9 mouse cellular contexts compared by ENCODE assay signal in genomic region chr9:34558291-34558899, GRCm38 (mm10).
DNase-seq lines count a peak whose midpoint lies in the region; ATAC-seq and TF ChIP-seq lines count a peak whose summit lies in the region.
"Had no signal": no experiment of that assay in that cellular context is flagged by ENCODE, and none has a peak within 500 bp of the region (broad histone marks: within the 10 kb centered on the region; RNA-seq: fewer than 3 reads in every experiment).

No protein-coding gene starts in this region.

- no peaks in the 10 kb centered on the region for H3K36me3 ChIP-seq in forebrain, embryonic 14.5 days (ENCODE audit: control insufficient read depth, insufficient read depth, low read length)
- H3K36me3 ChIP-seq in limb, embryonic 15.5 days: no peaks in the 10 kb centered on the region
- H3K36me3 ChIP-seq: heart, embryonic 15.5 days had no signal

- intact Hi-C loops in gastrocnemius, adult 2 months (cut with DNase I): no loop called here

- peak overlapping the region; percentile 58; the same call in 1 of the 2 replicates for H3K27ac ChIP-seq in forebrain, embryonic 14.5 days (ENCODE audit: low read depth, low read length)
- peak overlapping the region; percentile 14; the same call in 1 of the 2 replicates for H3K27ac ChIP-seq in limb, embryonic 15.5 days
- no peak overlapping the region for H3K27ac ChIP-seq in gastrocnemius, adult 2 months
- H3K27ac ChIP-seq: heart, embryonic 15.5 days had no signal

- no peak overlapping the region for H3K4me3 ChIP-seq in forebrain, embryonic 14.5 days (ENCODE audit: low read depth, low read length)
- H3K4me3 ChIP-seq in limb, embryonic 15.5 days: no peak overlapping the region
- no peak overlapping the region for H3K4me3 ChIP-seq in gastrocnemius, adult 2 months
- H3K4me3 ChIP-seq: heart, embryonic 15.5 days; megakaryocyte, embryonic 14.5 days had no signal

- ATAC-seq in forebrain, embryonic 14.5 days: peak; percentile 87
- no peak for ATAC-seq in limb, embryonic 15.5 days (ENCODE audit: insufficient number of reproducible peaks, low FRiP score, low TSS enrichment, low read depth)
- ATAC-seq in granulocyte monocyte progenitor cell, adult 5-6 weeks (replicated peaks; ENCODE audit: poor library complexity, severe bottlenecking): no peak

- WGBS in forebrain, embryonic 14.5 days: 4% methylated on average over 8 of the region's 8 CpGs
- 36% methylated on average over 8 of the region's 8 CpGs for WGBS in limb, embryonic 15.5 days

- no peaks in the 10 kb centered on the region; the same call in 1 of the 2 replicates for H3K27me3 ChIP-seq in forebrain, embryonic 14.5 days (replicated peaks; ENCODE audit: control insufficient read depth, insufficient read depth, low read length)
- no peaks in the 10 kb centered on the region for H3K27me3 ChIP-seq in limb, embryonic 15.5 days
- H3K27me3 ChIP-seq: megakaryocyte, embryonic 14.5 days had no signal

- peak overlapping the region; percentile 29 for H3K4me2 ChIP-seq in forebrain, embryonic 14.5 days (ENCODE audit: low read length)
- 0 out of 2 replicates have a peak overlapping the region, but pooled peaks have one; percentile 17 for H3K4me2 ChIP-seq in limb, embryonic 15.5 days
- H3K4me2 ChIP-seq: heart, embryonic 15.5 days had no signal

- peaks cover 26% of the 10 kb centered on the region for H3K4me1 ChIP-seq in forebrain, embryonic 14.5 days (ENCODE audit: control insufficient read depth, insufficient read depth, low read length)
- peaks cover 13% of the 10 kb centered on the region for H3K4me1 ChIP-seq in limb, embryonic 15.5 days
- H3K4me1 ChIP-seq: heart, embryonic 15.5 days; megakaryocyte, embryonic 14.5 days had no signal

- TF ChIP-seq CTCF in gastrocnemius, adult 2 months (IDR thresholded peaks at IDR 0.05): no peak

- peak; percentile 22 for DNase-seq in adipocyte (ENCODE audit: low spot score)
- DNase-seq in cerebellum, adult 11-12 months: peak; percentile 82
- peak; percentile 85 for DNase-seq in forebrain, embryonic 14.5 days (ENCODE audit: low spot score)
- DNase-seq in gastrocnemius, adult 2 months: no peak
- DNase-seq in testis, postnatal 14 days (ENCODE audit: low spot score): no peak

- H3K9me3 ChIP-seq in forebrain, embryonic 14.5 days (replicated peaks; ENCODE audit: control insufficient read depth, low read length): no peaks in the 10 kb centered on the region
- H3K9me3 ChIP-seq in limb, embryonic 15.5 days: no peaks in the 10 kb centered on the region
- H3K9me3 ChIP-seq: heart, embryonic 15.5 days had no signal

- H3K9ac ChIP-seq in forebrain, embryonic 14.5 days (ENCODE audit: low read length): no peak overlapping the region
- no peak overlapping the region for H3K9ac ChIP-seq in limb, embryonic 15.5 days
- H3K9ac ChIP-seq: heart, embryonic 15.5 days had no signal

Comparison
In these comparisons a context has a peak if more than half of its experiments do, and no peak if none do; other contexts are left out.
1. DNase-seq: peak in adipocyte (single experiment), cerebellum, adult 11-12 months (single experiment) and forebrain, embryonic 14.5 days (single experiment); none in gastrocnemius, adult 2 months (single experiment) and testis, postnatal 14 days (single experiment).